Mouse (Mus musculus): ENCODE results near the gene Irf5. TPM values are rescaled to one million over a fixed set of nuclear protein-coding genes. Genes with fewer than 3 reads are reported as not detected.

Gene Irf5
- polyA plus RNA-seq, 1 experiment from 2014 or later = 9.3 TPM

GRCm38 (mm10) chr6:29537221-29537620 is 10.8 kb downstream of the Irf5 start:
- Histone ChIP-seq H3K27ac (replicated peaks) (no peak overlapping the region), H3K4me3 (ENCODE audit: low read depth, low read length) (no peak overlapping the region), H3K9ac (ENCODE audit: low read length) (no peak overlapping the region), H3K4me1 (replicated peaks; ENCODE audit: control insufficient read depth, insufficient read depth) (no peaks in the 10 kb centered on the region), H3K9me3 (ENCODE audit: control insufficient read depth, low read length) (no peaks in the 10 kb centered on the region), H3K36me3 (ENCODE audit: control insufficient read depth, insufficient read depth, low read length) (no peaks in the 10 kb centered on the region), H3K4me2 (replicated peaks; ENCODE audit: low read depth) (no peak overlapping the region), H3K27me3 (ENCODE audit: control insufficient read depth, insufficient read depth, low read length) (no peaks in the 10 kb centered on the region)
- ATAC-seq (ENCODE audit: low FRiP score, low TSS enrichment) (no peak), DNase-seq (ENCODE audit: low spot score) (no peak)
- TF ChIP-seq EP300 (optimal IDR thresholded peaks at IDR 0.05) = no peak
- TF ChIP-seq CTCF (IDR thresholded peaks at IDR 0.05; ENCODE audit: low read depth) = no peak
- 72% methylated on average over 3 of the region's 3 CpGs for WGBS

DNA sequence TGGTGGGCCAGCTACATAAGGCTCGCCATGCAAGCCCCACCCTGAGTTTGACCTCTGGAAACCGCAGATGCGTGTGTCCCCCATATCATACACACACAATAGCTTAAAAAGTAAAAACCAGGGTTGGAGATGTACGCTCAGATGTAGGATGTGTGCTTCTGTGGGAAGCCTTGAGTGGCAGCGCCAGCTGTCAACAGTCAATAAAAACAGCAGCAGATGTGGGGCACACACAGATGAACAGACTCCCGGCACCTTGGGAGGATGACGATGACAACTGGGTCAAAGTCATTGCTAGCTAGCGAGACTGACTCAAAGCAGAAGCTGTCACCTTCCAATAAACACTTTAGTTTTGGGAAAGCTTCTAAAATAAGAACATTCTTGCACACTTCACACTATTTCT is 13.1 kb downstream of the Irf5 start:
- Histone ChIP-seq H3K27ac (replicated peaks) (no peak overlapping the region), H3K27me3 (ENCODE audit: control insufficient read depth, insufficient read depth, low read length) (no peaks in the 10 kb centered on the region), H3K36me3 (ENCODE audit: control insufficient read depth, insufficient read depth, low read length) (no peaks in the 10 kb centered on the region), H3K4me3 (ENCODE audit: low read depth, low read length) (no peak overlapping the region), H3K4me2 (replicated peaks; ENCODE audit: low read depth) (no peak overlapping the region), H3K9me3 (ENCODE audit: control insufficient read depth, low read length) (no peaks in the 10 kb centered on the region), H3K9ac (ENCODE audit: low read length) (no peak overlapping the region), H3K4me1 (replicated peaks; ENCODE audit: control insufficient read depth, insufficient read depth) (no peaks in the 10 kb centered on the region)
- DNase-seq (ENCODE audit: low spot score) (no peak), ATAC-seq (ENCODE audit: low FRiP score, low TSS enrichment) (no peak)
- no peak for TF ChIP-seq CTCF (IDR thresholded peaks at IDR 0.05; ENCODE audit: low read depth)
- no peak for TF ChIP-seq EP300 (optimal IDR thresholded peaks at IDR 0.05)
- WGBS = 80% methylated on average over 8 of the region's 8 CpGs

GRCm38 (mm10) chr6:29540223-29540622 is 13.8 kb downstream of the Irf5 start:
- TF ChIP-seq CTCF (IDR thresholded peaks at IDR 0.05; ENCODE audit: low read depth) = no peak
- no peak for TF ChIP-seq EP300 (optimal IDR thresholded peaks at IDR 0.05)
- DNase-seq (ENCODE audit: low spot score) = no peak

GRCm38 (mm10) chr6:29540956-29541355 is 14.5 kb downstream of the Irf5 start:
- H3K36me3 ChIP-seq (ENCODE audit: control insufficient read depth, insufficient read depth, low read length) = peaks cover under 1% of the 10 kb centered on the region

More at GRCm38 (mm10) chr6:29540223-29540622, 13.8 kb downstream of the Irf5 start:
- ATAC-seq (ENCODE audit: low FRiP score, low TSS enrichment) = no peak
- Histone ChIP-seq H3K9ac (ENCODE audit: low read length) (no peak overlapping the region), H3K9me3 (ENCODE audit: control insufficient read depth, low read length) (no peaks in the 10 kb centered on the region), H3K27me3 (ENCODE audit: control insufficient read depth, insufficient read depth, low read length) (no peaks in the 10 kb centered on the region), H3K4me3 (ENCODE audit: low read depth, low read length) (no peak overlapping the region), H3K36me3 (ENCODE audit: control insufficient read depth, insufficient read depth, low read length) (no peaks in the 10 kb centered on the region; the same call in 1 of the 2 replicates), H3K27ac (replicated peaks) (no peak overlapping the region), H3K4me2 (replicated peaks; ENCODE audit: low read depth) (no peak overlapping the region), H3K4me1 (replicated peaks; ENCODE audit: control insufficient read depth, insufficient read depth) (no peaks in the 10 kb centered on the region)
- WGBS = 75% methylated on average over 6 of the region's 6 CpGs

GRCm38 (mm10) chr6:29545611-29546010 is 19.2 kb downstream of the Irf5 start:
- no peaks in the 10 kb centered on the region for H3K27me3 ChIP-seq (ENCODE audit: control insufficient read depth, insufficient read depth, low read length)
- 100% methylated on average over 2 of the region's 2 CpGs for WGBS
- no peak overlapping the region for H3K9ac ChIP-seq (ENCODE audit: low read length)
- peaks cover 6% of the 10 kb centered on the region for H3K36me3 ChIP-seq (ENCODE audit: control insufficient read depth, insufficient read depth, low read length)
- ATAC-seq (ENCODE audit: low FRiP score, low TSS enrichment) (no peak), DNase-seq (ENCODE audit: low spot score) (no peak)
- no peak overlapping the region for H3K4me2 ChIP-seq (replicated peaks; ENCODE audit: low read depth)
- H3K9me3 ChIP-seq (ENCODE audit: control insufficient read depth, low read length) = no peaks in the 10 kb centered on the region
- no peaks in the 10 kb centered on the region for H3K4me1 ChIP-seq (replicated peaks; ENCODE audit: control insufficient read depth, insufficient read depth)
- no peak overlapping the region for H3K27ac ChIP-seq (replicated peaks)
- H3K4me3 ChIP-seq (ENCODE audit: low read depth, low read length) = no peak overlapping the region
- TF ChIP-seq EP300 (optimal IDR thresholded peaks at IDR 0.05) (no peak), CTCF (IDR thresholded peaks at IDR 0.05; ENCODE audit: low read depth) (no peak)

More at GRCm38 (mm10) chr6:29540956-29541355, 14.5 kb downstream of the Irf5 start:
- H3K9ac ChIP-seq (ENCODE audit: low read length) = no peak overlapping the region
- WGBS = 77% methylated on average over 1 of the region's 1 CpGs
- TF ChIP-seq EP300 (optimal IDR thresholded peaks at IDR 0.05) (no peak), CTCF (IDR thresholded peaks at IDR 0.05; ENCODE audit: low read depth) (no peak)
- H3K27me3 ChIP-seq (ENCODE audit: control insufficient read depth, insufficient read depth, low read length) = no peaks in the 10 kb centered on the region
- no peak overlapping the region for H3K27ac ChIP-seq (replicated peaks)
- ATAC-seq (ENCODE audit: low FRiP score, low TSS enrichment) = no peak
- no peaks in the 10 kb centered on the region for H3K9me3 ChIP-seq (ENCODE audit: control insufficient read depth, low read length)
- DNase-seq (ENCODE audit: low spot score) = no peak
- H3K4me1 ChIP-seq (replicated peaks; ENCODE audit: control insufficient read depth, insufficient read depth) = no peaks in the 10 kb centered on the region
- no peak overlapping the region for H3K4me2 ChIP-seq (replicated peaks; ENCODE audit: low read depth)
- no peak overlapping the region for H3K4me3 ChIP-seq (ENCODE audit: low read depth, low read length)

GRCm38 (mm10) chr6:29547582-29547981 is 21.2 kb downstream of the Irf5 start:
- no peaks in the 10 kb centered on the region for H3K27me3 ChIP-seq (ENCODE audit: control insufficient read depth, insufficient read depth, low read length)
- H3K27ac ChIP-seq (replicated peaks) = peak overlapping the region; percentile 65; the same call in 1 of the 2 replicates
- H3K4me2 ChIP-seq (replicated peaks; ENCODE audit: low read depth) = no peak overlapping the region
- no peaks in the 10 kb centered on the region for H3K4me1 ChIP-seq (replicated peaks; ENCODE audit: control insufficient read depth, insufficient read depth)
- ATAC-seq (ENCODE audit: low FRiP score, low TSS enrichment) (no peak; the same call in 1 of the 2 replicates), DNase-seq (ENCODE audit: low spot score) (no peak)
- no peak for TF ChIP-seq CTCF (IDR thresholded peaks at IDR 0.05; ENCODE audit: low read depth)
- peak; percentile 22 for TF ChIP-seq EP300 (optimal IDR thresholded peaks at IDR 0.05)
- H3K4me3 ChIP-seq (ENCODE audit: low read depth, low read length) = no peak overlapping the region
- no peaks in the 10 kb centered on the region for H3K9me3 ChIP-seq (ENCODE audit: control insufficient read depth, low read length)
- peaks cover 14% of the 10 kb centered on the region for H3K36me3 ChIP-seq (ENCODE audit: control insufficient read depth, insufficient read depth, low read length)
- no peak overlapping the region for H3K9ac ChIP-seq (ENCODE audit: low read length)
